In the genomic region with DNA sequence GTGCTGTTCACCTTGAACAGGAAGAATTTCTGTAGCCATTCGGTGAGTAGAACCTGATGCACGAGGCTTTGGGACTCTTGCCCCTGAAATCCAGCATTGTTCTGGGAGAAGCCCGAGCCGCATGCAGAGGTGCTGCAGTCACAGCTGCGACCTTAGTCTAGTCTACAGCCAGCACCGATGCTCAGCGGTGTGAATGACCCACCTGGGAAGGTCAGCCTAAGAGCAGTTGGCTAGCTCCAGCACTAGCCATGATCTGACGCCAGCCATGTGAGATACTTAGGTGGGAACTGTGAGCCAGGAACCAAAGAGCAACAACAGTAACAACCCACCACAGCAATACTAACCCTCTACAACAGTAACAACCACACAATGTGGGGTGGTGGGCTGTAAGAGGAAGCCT, we compare ENCODE assay signal across 20 mouse cellular contexts. TPM values are rescaled to one million over a fixed set of nuclear protein-coding genes. Genes with fewer than 3 reads are reported as not detected.
"Had no signal": no experiment of that assay in that cellular context is flagged by ENCODE, and none has a peak within 500 bp of the region (broad histone marks: within the 10 kb centered on the region; RNA-seq: fewer than 3 reads in every experiment).

No protein-coding gene starts in this region.

- H3K27ac ChIP-seq: kidney, postnatal 0 days; left cerebral cortex, adult 2 months; liver, embryonic 15.5 days; lung, embryonic 15.5 days; midbrain, embryonic 12.5 days; midbrain, embryonic 15.5 days; neural tube, embryonic 12.5 days; neural tube, embryonic 15.5 days had no signal

- H3K4me1 ChIP-seq: liver, embryonic 15.5 days; lung, embryonic 15.5 days; midbrain, embryonic 12.5 days; midbrain, embryonic 15.5 days; neural tube, embryonic 12.5 days; neural tube, embryonic 15.5 days had no signal

- H3K9me3 ChIP-seq: liver, embryonic 15.5 days; lung, embryonic 15.5 days; midbrain, embryonic 12.5 days; midbrain, embryonic 15.5 days; neural tube, embryonic 12.5 days; neural tube, embryonic 15.5 days had no signal

- DNase-seq: kidney, adult 18-20 months; kidney, postnatal 25 days; layer of hippocampus, postnatal 36 days; lung, adult 18-20 months; lung, postnatal 10 days; right cerebral cortex, postnatal 25 days had no signal

- H3K36me3 ChIP-seq: liver, embryonic 15.5 days; lung, embryonic 15.5 days; midbrain, embryonic 12.5 days; midbrain, embryonic 15.5 days; neural tube, embryonic 12.5 days; neural tube, embryonic 15.5 days had no signal

- H3K27me3 ChIP-seq: liver, embryonic 15.5 days; lung, embryonic 15.5 days; midbrain, embryonic 12.5 days; midbrain, embryonic 15.5 days; neural tube, embryonic 12.5 days; neural tube, embryonic 15.5 days had no signal

- H3K4me3 ChIP-seq: left cerebral cortex, adult 2 months; liver, embryonic 15.5 days; lung, embryonic 15.5 days; midbrain, embryonic 12.5 days; midbrain, embryonic 15.5 days; neural tube, embryonic 12.5 days; neural tube, embryonic 15.5 days had no signal

RNA-seq across cellular contexts. Expression of gene Gm49368, which starts 4.6 kb away (rescaled TPM):
- polyA plus RNA-seq: intestine, embryonic 16.5 days; kidney, embryonic 14.5 days; kidney, postnatal 0 days; limb, embryonic 11.5 days; liver, embryonic 11.5 days; lung, embryonic 15.5 days; midbrain, embryonic 12.5 days; midbrain, embryonic 15.5 days; neural tube, embryonic 12.5 days; neural tube, embryonic 15.5 days; thymus, postnatal 0 days had no signal

RNA-seq across cellular contexts. Expression of gene Trim72, which starts 54.1 kb away (rescaled TPM):
- polyA plus RNA-seq: inflammation-experienced regulatory T-cells, adult 6 months; kidney, embryonic 14.5 days; liver, embryonic 11.5 days; midbrain, embryonic 12.5 days; neural tube, embryonic 12.5 days; thymus, postnatal 0 days had no signal
